Mouse (Mus musculus): ENCODE results near the gene Ids. TPM values are rescaled to one million over a fixed set of nuclear protein-coding genes. Genes with fewer than 3 reads are reported as not detected.
A peak's percentile ranks its signal among the peaks of the same experiment; 100 is the strongest.

Gene Ids
- polyA plus RNA-seq, 1 experiment: 71.1 TPM

GRCm38 (mm10) chrX:70362985-70363384, 1.9 kb downstream of the Ids start:
- DNase-seq: no peak
- no peak overlapping the region for H3K4me3 ChIP-seq (replicated peaks; ENCODE audit: extremely low read depth, low read depth, low read length)
- no peaks in the 10 kb centered on the region; the same call in none of the 2 replicates for H3K4me1 ChIP-seq (ENCODE audit: control insufficient read depth, insufficient read depth, low read length)
- 71% methylated on average over 7 of the region's 7 CpGs for WGBS
- TF ChIP-seq POLR2A (IDR thresholded peaks at IDR 0.05; ENCODE audit: borderline replicate concordance, extremely low read depth, low read depth, low read length) (no peak), CTCF (IDR thresholded peaks at IDR 0.05; ENCODE audit: insufficient read depth, low read length) (no peak)

- DNase-seq: peak; percentile 28
- H3K4me1 ChIP-seq (ENCODE audit: control insufficient read depth, insufficient read depth, low read length): no peaks in the 10 kb centered on the region
- no peak overlapping the region for H3K4me3 ChIP-seq (replicated peaks; ENCODE audit: extremely low read depth, low read depth, low read length)
- TF ChIP-seq POLR2A (IDR thresholded peaks at IDR 0.05; ENCODE audit: borderline replicate concordance, extremely low read depth, low read depth, low read length) (no peak), CTCF (IDR thresholded peaks at IDR 0.05; ENCODE audit: insufficient read depth, low read length) (peak; percentile 60)
- WGBS: 30% methylated on average over 6 of the region's 6 CpGs
Measured at GRCm38 (mm10) chrX:70330202-70330843, 34.6 kb downstream of the Ids start.

DNA sequence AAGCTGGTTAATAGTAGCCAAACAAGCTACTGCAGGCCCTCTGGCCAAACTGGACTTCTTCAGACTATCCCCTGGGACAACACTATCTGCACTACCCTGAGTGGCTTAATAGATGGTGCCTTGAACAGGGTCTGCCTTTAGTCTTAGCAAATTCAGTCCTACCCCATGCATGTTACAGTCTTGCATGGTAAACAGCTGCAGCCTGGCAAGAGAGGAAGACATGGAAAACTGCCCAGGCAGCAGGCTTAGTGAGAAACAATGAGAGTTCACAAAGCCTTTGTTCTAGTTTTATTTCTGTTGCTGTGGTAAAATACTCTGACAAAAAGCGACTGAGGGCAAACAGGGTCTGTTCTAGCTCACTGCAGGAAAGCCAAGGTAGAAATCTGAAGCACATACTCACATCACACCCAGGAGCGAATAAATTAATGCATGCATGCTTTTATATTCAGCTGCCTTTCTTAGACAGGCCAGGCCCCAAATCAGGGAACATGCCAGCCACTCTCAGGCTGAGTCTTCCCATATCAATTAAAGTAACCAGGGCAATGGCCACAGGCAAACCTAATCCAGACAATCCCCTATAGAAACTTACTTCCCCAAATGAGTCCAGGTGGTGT, 36.2 kb downstream of the Ids start:
- no peak overlapping the region for H3K4me3 ChIP-seq (replicated peaks; ENCODE audit: extremely low read depth, low read depth, low read length)
- WGBS: 58% methylated on average over 2 of the region's 2 CpGs
- no peaks in the 10 kb centered on the region for H3K4me1 ChIP-seq (ENCODE audit: control insufficient read depth, insufficient read depth, low read length)
- no peak for DNase-seq
- TF ChIP-seq POLR2A (IDR thresholded peaks at IDR 0.05; ENCODE audit: borderline replicate concordance, extremely low read depth, low read depth, low read length) (no peak), CTCF (IDR thresholded peaks at IDR 0.05; ENCODE audit: insufficient read depth, low read length) (no peak)

DNA sequence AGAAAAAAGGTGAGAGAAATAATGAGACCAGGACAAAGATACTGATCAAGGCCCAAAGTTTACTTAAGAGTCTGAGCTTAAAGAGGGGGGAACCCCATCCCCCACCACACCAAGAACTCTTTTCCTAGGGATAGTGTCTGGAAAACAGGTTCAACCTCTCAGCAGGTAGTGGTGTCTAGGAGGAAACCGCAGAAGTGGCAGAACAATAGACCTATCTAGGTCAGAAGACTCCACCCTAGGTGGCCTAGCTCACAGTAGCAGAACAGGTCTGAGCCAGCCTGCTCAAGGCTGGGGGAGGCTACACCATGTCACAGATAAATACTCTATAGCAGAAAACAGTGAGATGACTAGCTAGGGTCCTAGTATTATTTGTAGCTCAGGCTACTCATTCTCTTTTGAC, 37.2 kb downstream of the Ids start:
- no peak overlapping the region for H3K4me3 ChIP-seq (replicated peaks; ENCODE audit: extremely low read depth, low read depth, low read length)
- WGBS: 55% methylated on average over 1 of the region's 1 CpGs
- no peak for DNase-seq
- TF ChIP-seq CTCF (IDR thresholded peaks at IDR 0.05; ENCODE audit: insufficient read depth, low read length) (no peak), POLR2A (IDR thresholded peaks at IDR 0.05; ENCODE audit: borderline replicate concordance, extremely low read depth, low read depth, low read length) (no peak)
- no peaks in the 10 kb centered on the region for H3K4me1 ChIP-seq (ENCODE audit: control insufficient read depth, insufficient read depth, low read length)

- TF ChIP-seq CTCF (IDR thresholded peaks at IDR 0.05; ENCODE audit: insufficient read depth, low read length): no peak
- TF ChIP-seq POLR2A (IDR thresholded peaks at IDR 0.05; ENCODE audit: borderline replicate concordance, extremely low read depth, low read depth, low read length): no peak
- no peak overlapping the region for H3K4me3 ChIP-seq (replicated peaks; ENCODE audit: extremely low read depth, low read depth, low read length)
- DNase-seq: no peak
- H3K4me1 ChIP-seq (ENCODE audit: control insufficient read depth, insufficient read depth, low read length): no peaks in the 10 kb centered on the region
- 27% methylated on average over 2 of the region's 2 CpGs for WGBS
Measured at GRCm38 (mm10) chrX:70319254-70319653, 45.6 kb downstream of the Ids start.

DNA sequence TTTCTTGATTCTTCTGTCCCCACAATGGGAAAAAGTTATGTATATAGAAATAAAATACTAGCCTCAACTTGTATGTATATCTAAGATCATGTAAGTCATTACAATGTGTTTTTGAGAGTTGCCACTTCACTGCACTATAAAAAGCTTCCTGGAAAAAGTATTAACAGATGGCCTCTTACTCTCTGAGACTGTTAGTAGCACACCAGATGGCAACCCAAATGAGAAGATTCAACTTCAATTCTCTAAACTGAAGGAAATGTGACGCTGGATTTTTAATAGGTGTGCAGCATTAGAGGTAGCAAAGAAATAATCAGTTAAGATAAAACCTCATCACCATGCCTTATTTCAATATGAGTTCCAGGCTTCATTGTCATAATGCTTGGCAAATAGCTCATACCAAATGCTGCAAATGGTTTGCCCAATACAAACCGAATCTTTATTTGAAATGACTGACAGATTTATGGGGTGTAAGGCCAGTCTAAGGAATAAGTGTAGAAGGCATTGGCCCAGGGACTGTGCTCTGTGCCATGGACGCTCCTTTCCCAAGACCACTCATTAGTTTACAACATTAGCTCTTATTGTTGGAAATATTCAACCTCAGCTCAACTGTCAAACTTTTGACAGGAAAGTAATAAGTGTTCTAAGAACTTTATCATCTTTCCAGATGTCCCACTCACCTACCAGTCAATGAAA, 49.8 kb downstream of the Ids start:
- no peak for TF ChIP-seq CTCF (IDR thresholded peaks at IDR 0.05; ENCODE audit: insufficient read depth, low read length)
- TF ChIP-seq POLR2A (IDR thresholded peaks at IDR 0.05; ENCODE audit: borderline replicate concordance, extremely low read depth, low read depth, low read length): no peak
- WGBS: 75% methylated on average over 3 of the region's 3 CpGs
- no peak for DNase-seq
- H3K4me1 ChIP-seq (ENCODE audit: control insufficient read depth, insufficient read depth, low read length): no peaks in the 10 kb centered on the region
- H3K4me3 ChIP-seq (replicated peaks; ENCODE audit: extremely low read depth, low read depth, low read length): no peak overlapping the region

Other genes with a start within 250 kb of the Ids start
- gene 1110012L19Rik, start 20.8 kb upstream of the Ids start, polyA plus RNA-seq (2012; rRNA removed): 4.6 and 7.1 TPM in 2 replicates
- gene Tmem185a, start 112.1 kb upstream of the Ids start, polyA plus RNA-seq (2012; rRNA removed): 22.3 and 31.7 TPM in 2 replicates